Mouse (Mus musculus) lung, postnatal 0 days (tissue): ENCODE measurements around the gene Sh3tc1.
A peak's percentile ranks its signal among the peaks of the same experiment; 100 is the strongest.

ENCODE experiments used
- CTCF ChIP-seq: IDR thresholded peaks from 2 replicates; pipeline ENCODE4 v1.5.1; 2016; ENCODE audit warnings: antibody characterized with exemption, mild to moderate bottlenecking
- EP300 ChIP-seq: IDR thresholded peaks from 2 replicates; pipeline ENCODE4 v1.6.1; 2016; ENCODE audit warnings: antibody characterized with exemption, mild to moderate bottlenecking, control low read depth

- TF ChIP-seq CTCF (peak; percentile 32; the same call in 1 of the 2 replicates), EP300 (no peak; the same call in 1 of the 2 replicates)
These were observed 17.1 kb downstream of the Sh3tc1 start for GRCm38 (mm10) chr5:35722654-35723053.
